Mouse (Mus musculus): ENCODE data around the gene Eif2ak2. TPM values are rescaled to one million over a fixed set of nuclear protein-coding genes. Genes with fewer than 3 reads are reported as not detected.

Gene Eif2ak2
- 10.1 and 13.2 TPM in 2 replicates for polyA plus RNA-seq (2015; fragmentation: Nextera tagmentation; extraction: Ambion mirVana)

DNA sequence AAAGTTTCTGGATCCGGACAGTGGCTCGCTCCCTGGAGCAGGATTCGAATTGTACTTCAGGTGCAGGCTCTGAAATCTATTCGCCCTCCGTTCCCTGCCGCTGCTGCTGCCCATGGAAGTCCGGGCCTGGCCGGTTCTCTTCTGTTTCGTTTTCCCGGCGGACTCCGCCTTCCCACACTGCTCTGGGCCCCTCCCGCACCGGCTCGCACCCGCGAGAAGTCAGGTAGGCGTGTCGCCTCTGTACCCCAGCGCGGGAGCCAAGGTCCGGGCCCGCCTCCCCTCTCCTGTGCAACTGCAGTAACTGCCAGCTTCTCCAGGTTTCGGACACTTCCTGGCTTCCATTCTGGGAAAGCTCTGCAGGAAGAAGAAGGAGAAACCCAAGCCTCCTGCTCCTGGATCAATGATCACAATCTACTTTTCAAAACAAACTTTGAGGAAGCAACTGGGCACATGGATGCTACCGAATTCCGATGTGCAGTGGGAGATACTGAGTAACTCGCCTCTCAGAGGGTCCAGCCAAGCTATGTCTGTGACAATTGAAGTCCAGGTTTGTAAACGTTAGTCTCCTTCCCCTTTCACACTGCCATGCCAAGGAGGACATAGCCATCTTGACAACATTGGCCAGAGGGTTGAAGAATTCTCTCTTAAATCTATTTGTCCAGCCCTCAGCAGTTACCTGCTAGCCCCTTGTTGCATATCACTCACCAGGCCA, at the start of gene Eif2ak2:
Gene Eif2ak2 (minus strand): TSS at position 173 of the 712 bp plus-strand sequence.
- peak within 1 kb of the TSS; percentile 62 for H3K9ac ChIP-seq
- peak; percentile 87 for ATAC-seq (ENCODE audit: insufficient number of reproducible peaks, low FRiP score, low TSS enrichment, low read depth)
- H3K27me3 ChIP-seq, result no peaks in the 10 kb centered on the region
- peaks cover 15% of the 10 kb centered on the region for H3K4me1 ChIP-seq
- 1% methylated on average over 28 of the region's 28 CpGs for WGBS
- peaks cover 16% of the 10 kb centered on the region for H3K36me3 ChIP-seq
- peak within 1 kb of the TSS; percentile 60 for H3K4me2 ChIP-seq
- H3K9me3 ChIP-seq, result no peaks in the 10 kb centered on the region
- H3K27ac ChIP-seq, result peak within 1 kb of the TSS; percentile 82
- peak within 1 kb of the TSS; percentile 61 for H3K4me3 ChIP-seq

- Histone ChIP-seq H3K4me2 (peak overlapping the region; percentile 77; the same call in 1 of the 2 replicates), H3K9me3 (no peaks in the 10 kb centered on the region), H3K4me3 (no peak overlapping the region), H3K27me3 (no peaks in the 10 kb centered on the region), H3K4me1 (peaks cover 15% of the 10 kb centered on the region), H3K27ac (0 out of 2 replicates have a peak overlapping the region, but pooled peaks have one; percentile 7), H3K36me3 (peaks cover 39% of the 10 kb centered on the region), H3K9ac (no peak overlapping the region)
- WGBS, result 44% methylated on average over 6 of the region's 6 CpGs
- ATAC-seq (ENCODE audit: insufficient number of reproducible peaks, low FRiP score, low TSS enrichment, low read depth), result no peak
These were observed 35.3 kb upstream of the Eif2ak2 start for GRCm38 (mm10) chr17:78917696-78918095.

- under 1% methylated on average over 11 of the region's 11 CpGs for WGBS
- H3K4me2 ChIP-seq, result peak overlapping the region; percentile 77
- H3K27ac ChIP-seq, result peak overlapping the region; percentile 90
- H3K9me3 ChIP-seq, result no peaks in the 10 kb centered on the region
- H3K4me1 ChIP-seq, result peaks cover 15% of the 10 kb centered on the region
- peak overlapping the region; percentile 69 for H3K4me3 ChIP-seq
- no peak for ATAC-seq (ENCODE audit: insufficient number of reproducible peaks, low FRiP score, low TSS enrichment, low read depth)
- no peaks in the 10 kb centered on the region for H3K27me3 ChIP-seq
- H3K9ac ChIP-seq, result peak overlapping the region; percentile 69
- peaks cover 32% of the 10 kb centered on the region for H3K36me3 ChIP-seq
These were observed 34.5 kb upstream of the Eif2ak2 start for GRCm38 (mm10) chr17:78916899-78917298.

GRCm38 (mm10) chr17:78916369-78916813, 34.0 kb upstream of the Eif2ak2 start, which contains the start of gene Cebpzos:
Gene Cebpzos (plus strand): TSS chr17:78916500.
- WGBS, result under 1% methylated on average over 37 of the region's 37 CpGs
- peak within 1 kb of the TSS; percentile 90 for H3K27ac ChIP-seq

DNA sequence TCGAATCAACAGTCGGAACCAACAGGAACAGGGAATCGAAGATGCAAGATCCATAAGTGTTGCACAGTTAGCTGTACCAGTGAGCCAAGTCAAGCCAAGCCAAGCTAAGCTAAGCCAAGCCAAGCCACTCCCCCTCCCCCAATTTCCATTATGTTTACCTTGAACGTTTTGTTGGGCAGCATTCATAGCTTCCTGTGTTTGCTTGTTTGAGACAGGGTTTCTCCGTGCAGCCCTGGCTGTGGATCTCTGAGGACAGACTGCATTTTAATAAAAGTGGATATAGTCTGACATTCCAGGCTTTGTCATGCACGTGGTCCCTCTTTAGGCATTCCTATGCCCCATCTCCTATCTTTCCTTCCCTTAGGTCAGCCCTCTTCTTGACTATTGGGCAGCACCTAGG, 33.4 kb upstream of the Eif2ak2 start:
- Histone ChIP-seq H3K27ac (peak overlapping the region; percentile 90), H3K27me3 (no peaks in the 10 kb centered on the region), H3K9me3 (no peaks in the 10 kb centered on the region), H3K4me3 (peak overlapping the region; percentile 69), H3K36me3 (peaks cover 23% of the 10 kb centered on the region), H3K4me1 (peaks cover 15% of the 10 kb centered on the region), H3K9ac (peak overlapping the region; percentile 69), H3K4me2 (peak overlapping the region; percentile 77)
- 49% methylated on average over 6 of the region's 6 CpGs for WGBS
- no peak for ATAC-seq (ENCODE audit: insufficient number of reproducible peaks, low FRiP score, low TSS enrichment, low read depth)

More at GRCm38 (mm10) chr17:78916369-78916813, 34.0 kb upstream of the Eif2ak2 start, which contains the start of gene Cebpzos:
- H3K27me3 ChIP-seq, result no peaks in the 10 kb centered on the region
- H3K4me3 ChIP-seq, result peak within 1 kb of the TSS; percentile 69
- peaks cover 27% of the 10 kb centered on the region for H3K36me3 ChIP-seq
- peak; percentile 89 for ATAC-seq (ENCODE audit: insufficient number of reproducible peaks, low FRiP score, low TSS enrichment, low read depth)
- H3K4me2 ChIP-seq, result peak within 1 kb of the TSS; percentile 77
- H3K4me1 ChIP-seq, result peaks cover 15% of the 10 kb centered on the region
- H3K9me3 ChIP-seq, result no peaks in the 10 kb centered on the region
- H3K9ac ChIP-seq, result peak within 1 kb of the TSS; percentile 69

GRCm38 (mm10) chr17:78913921-78914320, 31.5 kb upstream of the Eif2ak2 start:
- no peak for ATAC-seq (ENCODE audit: insufficient number of reproducible peaks, low FRiP score, low TSS enrichment, low read depth)
- Histone ChIP-seq H3K27me3 (no peaks in the 10 kb centered on the region), H3K9me3 (no peaks in the 10 kb centered on the region), H3K36me3 (peaks cover 8% of the 10 kb centered on the region), H3K4me2 (no peak overlapping the region), H3K4me1 (peaks cover 15% of the 10 kb centered on the region), H3K9ac (no peak overlapping the region), H3K4me3 (no peak overlapping the region), H3K27ac (no peak overlapping the region)
- WGBS, result 61% methylated on average over 3 of the region's 3 CpGs

- no peaks in the 10 kb centered on the region for H3K9me3 ChIP-seq
- 29% methylated on average over 6 of the region's 6 CpGs for WGBS
- no peak for ATAC-seq (ENCODE audit: insufficient number of reproducible peaks, low FRiP score, low TSS enrichment, low read depth)
These were observed 30.5 kb upstream of the Eif2ak2 start for GRCm38 (mm10) chr17:78912861-78913281.

DNA sequence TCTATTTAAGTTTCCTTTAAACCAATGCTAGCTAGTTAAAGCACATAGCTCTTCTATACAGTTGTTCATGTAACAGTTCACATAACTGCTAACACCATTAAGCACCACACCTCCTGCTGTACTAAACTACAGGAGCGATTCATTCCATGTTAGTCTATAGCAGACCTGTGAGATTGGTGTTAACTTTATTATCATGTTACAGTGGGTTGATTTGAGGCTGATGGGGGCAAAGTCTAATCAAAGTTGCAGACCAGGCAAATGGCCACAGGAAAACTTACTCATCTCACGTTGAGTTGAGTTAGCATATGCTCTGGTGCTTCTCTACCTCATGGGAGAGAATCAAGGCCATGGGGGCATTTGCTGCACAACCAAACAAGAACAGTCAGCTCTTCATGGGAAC, 27.0 kb upstream of the Eif2ak2 start:
- no peak overlapping the region for H3K27ac ChIP-seq
- no peaks in the 10 kb centered on the region for H3K4me1 ChIP-seq
- no peaks in the 10 kb centered on the region for H3K36me3 ChIP-seq
- 70% methylated on average over 2 of the region's 2 CpGs for WGBS
- H3K4me3 ChIP-seq, result no peak overlapping the region
- H3K9me3 ChIP-seq, result no peaks in the 10 kb centered on the region
- no peak overlapping the region for H3K9ac ChIP-seq
- no peaks in the 10 kb centered on the region for H3K27me3 ChIP-seq
- ATAC-seq (ENCODE audit: insufficient number of reproducible peaks, low FRiP score, low TSS enrichment, low read depth), result no peak
- H3K4me2 ChIP-seq, result no peak overlapping the region

More at GRCm38 (mm10) chr17:78912861-78913281, 30.5 kb upstream of the Eif2ak2 start:
- Histone ChIP-seq H3K9ac (no peak overlapping the region), H3K36me3 (peaks cover under 1% of the 10 kb centered on the region; the same call in 1 of the 2 replicates), H3K4me1 (peaks cover 15% of the 10 kb centered on the region), H3K27ac (no peak overlapping the region), H3K4me3 (peak overlapping the region; percentile 33), H3K4me2 (peak overlapping the region; percentile 36), H3K27me3 (no peaks in the 10 kb centered on the region)

DNA sequence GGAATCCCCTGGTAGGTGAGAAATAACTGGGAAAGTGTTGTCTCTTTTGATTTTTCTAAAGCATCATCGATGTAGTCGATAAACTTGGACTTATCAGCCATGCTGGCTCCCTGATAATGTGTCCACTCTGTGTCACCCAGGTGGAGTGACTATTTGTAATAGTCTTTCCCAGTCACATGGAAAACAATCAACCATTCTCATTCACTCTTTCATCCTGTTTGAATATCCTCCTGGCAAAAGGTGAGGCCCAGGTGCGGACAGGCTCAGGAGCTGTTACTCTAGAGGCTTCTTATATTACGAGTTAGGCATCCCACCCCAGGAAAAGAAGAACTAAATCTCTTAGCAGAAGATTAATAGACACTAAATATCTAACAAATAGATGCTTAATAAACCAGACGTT, 24.5 kb upstream of the Eif2ak2 start, which contains the start of gene Sult6b1:
Gene Sult6b1 (minus strand): TSS at position 101 of the 400 bp plus-strand sequence.
- 79% methylated on average over 5 of the region's 5 CpGs for WGBS
- ATAC-seq (ENCODE audit: insufficient number of reproducible peaks, low FRiP score, low TSS enrichment, low read depth), result no peak
- Histone ChIP-seq H3K4me1 (no peaks in the 10 kb centered on the region), H3K27me3 (no peaks in the 10 kb centered on the region), H3K9me3 (no peaks in the 10 kb centered on the region), H3K4me3 (no peak within 1 kb of the TSS), H3K36me3 (no peaks in the 10 kb centered on the region), H3K27ac (no peak within 1 kb of the TSS), H3K9ac (no peak within 1 kb of the TSS), H3K4me2 (no peak within 1 kb of the TSS)

DNA sequence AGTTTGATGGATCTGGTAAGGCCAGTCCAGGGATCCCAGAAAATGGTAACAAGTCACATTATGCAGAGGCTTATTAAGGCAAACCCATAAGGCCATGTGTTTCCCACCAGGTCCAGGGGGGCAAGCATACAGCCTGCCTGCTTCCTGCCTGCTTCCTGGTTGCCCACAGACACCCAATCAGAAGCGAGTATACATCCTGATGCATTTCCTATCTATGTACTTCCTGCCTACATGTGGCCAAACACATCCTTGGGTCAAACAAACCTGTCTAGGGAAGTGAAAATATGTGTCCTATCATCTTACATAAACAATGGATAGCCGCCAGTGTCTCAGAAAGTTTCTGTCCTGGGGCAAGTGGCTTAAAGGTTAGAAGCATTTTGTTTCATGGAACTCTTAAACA, 20.8 kb upstream of the Eif2ak2 start:
- Histone ChIP-seq H3K36me3 (no peaks in the 10 kb centered on the region), H3K27me3 (no peaks in the 10 kb centered on the region), H3K27ac (no peak overlapping the region), H3K4me2 (no peak overlapping the region), H3K9ac (no peak overlapping the region), H3K9me3 (no peaks in the 10 kb centered on the region), H3K4me1 (no peaks in the 10 kb centered on the region), H3K4me3 (no peak overlapping the region)
- WGBS, result 74% methylated on average over 2 of the region's 2 CpGs
- ATAC-seq (ENCODE audit: insufficient number of reproducible peaks, low FRiP score, low TSS enrichment, low read depth), result no peak

GRCm38 (mm10) chr17:78895394-78895793, 13.0 kb upstream of the Eif2ak2 start:
- WGBS, result 12% methylated on average over 8 of the region's 8 CpGs
- ATAC-seq (ENCODE audit: insufficient number of reproducible peaks, low FRiP score, low TSS enrichment, low read depth), result no peak
- H3K27ac ChIP-seq, result no peak overlapping the region
- H3K9ac ChIP-seq, result no peak overlapping the region
- H3K9me3 ChIP-seq, result no peaks in the 10 kb centered on the region
- H3K36me3 ChIP-seq, result no peaks in the 10 kb centered on the region
- H3K4me3 ChIP-seq, result peak overlapping the region; percentile 24
- H3K4me2 ChIP-seq, result peak overlapping the region; percentile 42
- H3K4me1 ChIP-seq, result peaks cover 7% of the 10 kb centered on the region
- no peaks in the 10 kb centered on the region for H3K27me3 ChIP-seq

DNA sequence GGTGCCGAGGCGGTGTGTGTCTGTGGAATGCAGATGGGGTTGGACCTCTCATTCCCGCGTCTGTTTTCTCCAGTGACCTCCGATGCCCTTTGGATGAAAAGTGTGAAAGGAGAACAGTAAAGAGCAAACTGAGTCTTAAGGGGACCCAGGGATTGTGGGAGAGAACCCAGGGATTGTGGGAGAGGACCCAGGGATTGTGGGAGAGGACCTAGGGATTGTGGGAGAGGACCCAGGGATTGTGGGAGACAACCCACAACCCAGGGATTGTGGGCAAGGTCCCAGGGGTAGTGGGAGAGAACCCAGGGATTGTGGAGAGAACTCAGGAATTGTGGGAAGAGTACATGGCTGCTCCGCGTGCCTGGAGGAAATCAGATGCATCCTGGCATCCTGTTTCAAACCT, 12.6 kb upstream of the Eif2ak2 start:
- Histone ChIP-seq H3K27me3 (no peaks in the 10 kb centered on the region), H3K9me3 (no peaks in the 10 kb centered on the region), H3K4me1 (peaks cover 7% of the 10 kb centered on the region), H3K4me2 (no peak overlapping the region), H3K36me3 (no peaks in the 10 kb centered on the region), H3K27ac (no peak overlapping the region), H3K4me3 (no peak overlapping the region), H3K9ac (no peak overlapping the region)
- no peak for ATAC-seq (ENCODE audit: insufficient number of reproducible peaks, low FRiP score, low TSS enrichment, low read depth)
- 73% methylated on average over 7 of the region's 7 CpGs for WGBS

Measured in limb, embryonic 15.5 days (tissue).